Mouse (Mus musculus): ENCODE results near the gene Hdc. TPM values are rescaled to one million over a fixed set of nuclear protein-coding genes. Genes with fewer than 3 reads are reported as not detected.
"Not testable (repeated sequence)": the region's sequence is repeated elsewhere in the genome, so short reads cannot be mapped to it uniquely, and the experiment has no call there.

Gene Hdc
- polyA plus RNA-seq, 1 experiment from 2014 or later = 9.2 TPM

DNA sequence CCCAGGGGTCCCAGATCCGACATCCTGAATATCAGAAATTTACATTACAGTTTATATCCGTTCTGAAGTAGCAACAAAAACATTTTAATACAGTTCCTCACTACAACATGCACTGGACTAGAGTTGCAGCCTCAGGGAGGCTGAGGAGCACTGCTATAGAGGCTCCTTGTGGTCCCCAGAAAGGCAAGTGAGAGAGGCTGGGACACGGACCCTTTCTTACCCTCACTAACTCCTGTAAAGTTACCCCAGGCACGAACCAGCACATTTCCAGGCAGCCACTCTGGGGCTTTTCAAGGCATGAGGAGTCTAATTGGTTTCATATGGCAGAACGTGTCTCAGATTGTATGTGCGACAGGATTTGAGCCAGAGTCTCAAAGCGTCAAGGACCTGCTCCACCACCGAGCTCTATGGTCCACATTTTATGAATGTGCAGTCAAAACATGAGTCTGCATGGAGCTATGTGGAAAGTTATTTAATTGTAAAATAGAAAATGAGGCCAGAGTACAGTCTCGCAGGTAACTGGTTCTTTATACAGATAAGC lies 9.4 kb upstream of the Hdc start:
- Histone ChIP-seq H3K27me3 (no peaks in the 10 kb centered on the region), H3K9ac (no peak overlapping the region), H3K4me2 (no peak overlapping the region), H3K27ac (no peak overlapping the region), H3K4me3 (no peak overlapping the region), H3K9me3 (replicated peaks) (no peaks in the 10 kb centered on the region), H3K36me3 (peaks cover 13% of the 10 kb centered on the region; the same call in 1 of the 2 replicates), H3K4me1 (replicated peaks) (no peaks in the 10 kb centered on the region)
- 80% methylated on average over 9 of the region's 9 CpGs for WGBS
- ATAC-seq (replicated peaks; ENCODE audit: insufficient number of reproducible peaks, insufficient read depth, low FRiP score, low read depth) = no peak

DNA sequence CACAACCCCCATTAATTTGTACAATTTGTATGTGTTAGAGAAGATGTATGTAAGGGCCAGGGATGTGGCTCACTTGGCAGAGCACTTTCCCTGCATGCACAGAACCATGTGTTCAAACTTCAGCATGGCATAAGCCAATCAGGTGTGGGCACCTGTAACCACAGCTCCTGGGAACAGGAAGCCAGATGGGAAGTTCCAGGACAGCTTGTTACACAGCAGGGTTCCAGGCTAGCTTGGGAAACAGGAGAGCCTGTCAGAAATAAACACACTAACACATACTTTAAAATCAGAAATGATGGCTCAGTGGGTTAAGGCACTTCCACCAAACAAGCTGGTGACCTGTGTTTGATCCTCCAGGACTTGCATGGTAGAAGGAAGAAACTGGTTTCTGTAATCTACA lies 4.0 kb upstream of the Hdc start:
- no peak for ATAC-seq (replicated peaks; ENCODE audit: insufficient number of reproducible peaks, insufficient read depth, low FRiP score, low read depth)
- Histone ChIP-seq H3K9ac (no peak overlapping the region), H3K9me3 (replicated peaks) (no peaks in the 10 kb centered on the region), H3K4me3 (no peak overlapping the region), H3K4me1 (replicated peaks) (peaks cover 13% of the 10 kb centered on the region), H3K36me3 (no peaks in the 10 kb centered on the region), H3K4me2 (no peak overlapping the region), H3K27ac (no peak overlapping the region), H3K27me3 (no peaks in the 10 kb centered on the region)

DNA sequence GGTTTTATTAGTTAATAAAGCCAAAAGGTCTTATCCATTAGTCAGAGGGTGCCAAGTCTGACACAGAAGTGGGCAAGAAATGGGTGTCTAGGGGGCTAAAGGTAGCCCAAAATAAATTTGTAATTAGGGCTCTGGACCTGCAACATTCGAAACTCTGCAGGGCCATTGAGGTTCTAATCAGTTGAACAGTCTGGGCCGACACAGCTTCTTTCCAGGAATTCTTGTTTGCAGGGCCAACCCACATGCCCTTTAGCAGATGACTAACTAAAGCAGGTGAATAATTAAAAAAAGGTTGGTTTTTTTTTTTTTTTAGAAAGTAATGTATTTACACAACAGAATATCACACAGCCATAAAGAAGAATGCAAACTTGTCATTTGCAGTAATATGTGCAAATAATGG lies 3.4 kb upstream of the Hdc start:
- WGBS = 75% methylated on average over 2 of the region's 2 CpGs
- Histone ChIP-seq H3K27ac (no peak overlapping the region), H3K36me3 (no peaks in the 10 kb centered on the region), H3K27me3 (no peaks in the 10 kb centered on the region), H3K9ac (no peak overlapping the region), H3K9me3 (replicated peaks) (no peaks in the 10 kb centered on the region), H3K4me3 (no peak overlapping the region), H3K4me2 (no peak overlapping the region), H3K4me1 (replicated peaks) (peaks cover 13% of the 10 kb centered on the region)
- ATAC-seq (replicated peaks; ENCODE audit: insufficient number of reproducible peaks, insufficient read depth, low FRiP score, low read depth) = no peak

DNA sequence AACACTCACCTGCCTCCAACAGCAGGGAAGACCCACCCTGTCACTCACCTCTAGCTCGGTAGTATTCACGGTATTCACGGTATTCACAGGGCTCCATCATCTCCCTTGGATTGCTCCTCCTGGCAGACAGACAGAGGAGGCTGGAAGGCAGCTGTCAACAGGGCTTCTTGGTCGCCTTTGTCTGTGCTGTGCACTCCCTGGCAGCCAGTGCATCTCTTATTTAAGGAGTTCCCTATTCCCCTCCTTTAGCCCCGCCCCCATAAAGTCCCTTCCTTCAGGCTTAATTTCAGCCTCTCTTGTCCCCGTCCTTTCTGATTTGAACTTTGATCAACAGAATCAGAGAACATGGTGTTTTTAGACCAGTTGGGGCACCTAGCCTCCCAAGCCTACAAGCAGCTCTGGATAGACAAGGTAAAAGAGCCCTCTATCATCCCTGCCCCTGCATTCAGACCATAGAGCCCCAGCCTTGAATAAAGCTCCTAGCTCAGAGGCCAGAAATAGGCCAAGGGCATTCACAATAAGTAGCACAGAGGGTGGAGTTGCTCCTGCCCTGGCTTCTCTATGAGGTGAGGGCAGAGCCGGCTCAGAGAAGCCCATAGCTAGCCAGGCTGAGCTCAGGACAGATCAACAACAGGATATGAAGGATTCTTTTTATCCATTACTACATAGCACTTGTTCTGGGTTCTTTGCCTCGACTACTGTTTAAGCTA lies 474 bp downstream of the Hdc start:
- Histone ChIP-seq H3K4me1 (replicated peaks) (peaks cover 13% of the 10 kb centered on the region), H3K27ac (peak overlapping the region; percentile 44), H3K36me3 (no peaks in the 10 kb centered on the region), H3K9me3 (replicated peaks) (no peaks in the 10 kb centered on the region), H3K27me3 (no peaks in the 10 kb centered on the region), H3K9ac (no peak overlapping the region), H3K4me3 (no peak overlapping the region), H3K4me2 (peak overlapping the region; percentile 33)
- 15% methylated on average over 8 of the region's 8 CpGs for WGBS
- ATAC-seq (replicated peaks; ENCODE audit: insufficient number of reproducible peaks, insufficient read depth, low FRiP score, low read depth) = peak; percentile 39; the same call in 1 of the 2 replicates

DNA sequence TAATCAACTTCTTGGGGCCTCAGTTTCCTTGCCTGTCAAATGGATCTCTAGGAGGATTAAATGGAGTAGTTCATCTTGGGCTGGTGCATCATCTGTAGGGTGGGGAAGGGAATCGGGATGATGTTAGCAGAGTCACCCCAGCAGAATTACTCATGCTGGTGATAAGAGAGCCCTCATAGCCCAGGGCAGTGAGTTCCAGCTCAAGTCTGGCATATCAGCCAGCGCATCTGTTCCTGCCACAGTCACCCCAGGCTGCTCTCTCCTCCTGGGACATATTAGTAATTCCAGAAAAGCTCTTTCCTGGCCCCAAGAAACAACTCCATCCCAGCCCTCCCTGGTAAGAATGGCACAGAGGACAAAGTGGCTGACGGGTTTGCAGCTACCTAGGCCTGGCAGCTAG lies 3.7 kb downstream of the Hdc start:
- Histone ChIP-seq H3K27me3 (no peaks in the 10 kb centered on the region), H3K9ac (no peak overlapping the region), H3K36me3 (no peaks in the 10 kb centered on the region), H3K4me1 (replicated peaks) (peaks cover 13% of the 10 kb centered on the region), H3K4me3 (no peak overlapping the region), H3K27ac (no peak overlapping the region), H3K9me3 (replicated peaks) (no peaks in the 10 kb centered on the region), H3K4me2 (no peak overlapping the region)
- no peak for ATAC-seq (replicated peaks; ENCODE audit: insufficient number of reproducible peaks, insufficient read depth, low FRiP score, low read depth)
- WGBS = 81% methylated on average over 3 of the region's 3 CpGs

DNA sequence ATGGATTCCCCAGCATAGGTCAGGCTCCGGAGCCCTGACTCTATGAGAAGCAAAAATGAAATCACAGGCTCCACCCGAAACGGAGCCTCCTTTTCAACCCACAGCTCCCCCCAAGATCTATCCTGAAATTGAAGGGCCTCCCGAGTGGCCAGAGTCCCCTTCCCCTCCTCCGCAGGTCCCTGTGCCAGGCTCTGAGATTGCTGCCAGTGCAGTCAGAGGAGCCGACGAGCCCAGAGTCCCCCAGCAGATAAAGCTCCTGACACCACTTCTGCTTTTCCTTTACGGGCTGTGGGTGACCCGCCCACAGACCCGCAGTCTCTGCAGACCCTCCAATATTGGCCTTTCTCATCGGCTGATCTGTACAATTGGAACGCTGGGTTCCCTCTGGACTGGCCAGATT lies 9.5 kb downstream of the Hdc start:
- 42% methylated on average over 12 of the region's 12 CpGs for WGBS
- not testable (repeated sequence) for H3K27ac ChIP-seq; H3K4me3 ChIP-seq; H3K9ac ChIP-seq; H3K4me1 ChIP-seq (replicated peaks); H3K4me2 ChIP-seq; H3K9me3 ChIP-seq (replicated peaks); H3K36me3 ChIP-seq; H3K27me3 ChIP-seq; ATAC-seq (replicated peaks; ENCODE audit: insufficient number of reproducible peaks, insufficient read depth, low FRiP score, low read depth)

DNA sequence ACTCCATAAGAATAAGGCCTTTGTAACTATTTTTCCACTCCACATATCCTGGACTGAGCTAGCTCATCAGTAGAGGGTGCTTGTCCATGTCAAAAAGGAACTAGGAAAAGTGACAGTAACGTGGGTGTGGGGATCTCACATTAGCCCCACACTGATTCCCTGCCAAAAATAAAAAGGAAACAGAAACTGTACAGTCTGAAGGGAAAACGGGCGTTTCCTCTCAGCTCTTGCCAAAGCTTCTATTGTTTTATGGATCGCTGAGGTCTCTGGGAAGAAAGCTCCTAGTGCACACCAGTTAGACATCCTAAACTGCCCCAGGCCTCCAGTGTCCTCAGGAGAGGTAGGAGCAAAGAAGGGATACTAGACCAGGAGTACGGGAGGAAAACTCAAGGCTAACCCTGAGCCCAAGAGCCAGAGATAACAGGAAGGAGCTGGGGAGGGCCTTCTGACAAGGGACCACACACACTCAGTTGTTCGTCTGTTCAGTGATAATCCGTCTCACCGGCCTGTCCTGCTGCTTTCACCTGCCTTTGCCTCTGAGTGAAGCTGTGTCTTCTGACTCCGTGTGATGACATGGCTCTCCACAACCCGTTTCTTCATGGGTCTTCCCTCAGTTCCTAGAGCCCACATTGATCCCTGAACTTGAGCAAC lies 11.4 kb downstream of the Hdc start:
- Histone ChIP-seq H3K9ac (no peak overlapping the region), H3K27ac (peak overlapping the region; percentile 39)

DNA sequence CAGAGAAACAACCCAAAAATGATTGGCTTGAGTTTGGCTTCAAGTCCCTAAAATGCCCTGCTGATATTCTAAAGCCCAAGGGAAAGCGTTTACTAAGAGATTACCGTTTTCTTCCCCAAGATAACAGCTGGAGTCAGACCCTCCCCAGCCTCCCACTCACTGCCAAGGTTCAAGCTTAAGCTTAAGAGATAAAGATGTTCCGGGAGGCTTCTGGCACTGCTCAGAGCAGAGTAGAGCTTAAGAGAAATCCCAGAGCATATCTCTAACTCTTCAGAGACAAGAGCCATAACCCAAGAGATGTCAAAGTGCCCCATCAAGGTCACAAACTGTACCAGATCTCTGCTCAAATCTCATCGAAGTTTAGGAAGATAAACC lies 12.4 kb downstream of the Hdc start:
- Histone ChIP-seq H3K4me3 (no peak overlapping the region), H3K27me3 (no peaks in the 10 kb centered on the region), H3K9me3 (replicated peaks) (no peaks in the 10 kb centered on the region), H3K4me1 (replicated peaks) (peaks cover 8% of the 10 kb centered on the region; the same call in 1 of the 2 replicates), H3K27ac (no peak overlapping the region), H3K36me3 (no peaks in the 10 kb centered on the region), H3K4me2 (no peak overlapping the region), H3K9ac (no peak overlapping the region)
- no peak for ATAC-seq (replicated peaks; ENCODE audit: insufficient number of reproducible peaks, insufficient read depth, low FRiP score, low read depth)
- WGBS = 22% methylated on average over 4 of the region's 4 CpGs

More for the DNA sequence above, 11.4 kb downstream of the Hdc start:
- Histone ChIP-seq H3K4me2 (no peak overlapping the region), H3K4me3 (no peak overlapping the region), H3K36me3 (no peaks in the 10 kb centered on the region), H3K27me3 (no peaks in the 10 kb centered on the region), H3K4me1 (replicated peaks) (peaks cover 8% of the 10 kb centered on the region; the same call in 1 of the 2 replicates), H3K9me3 (replicated peaks) (no peaks in the 10 kb centered on the region)
- ATAC-seq (replicated peaks; ENCODE audit: insufficient number of reproducible peaks, insufficient read depth, low FRiP score, low read depth) = peak; percentile 39; the same call in 1 of the 2 replicates
- WGBS = 43% methylated on average over 10 of the region's 10 CpGs

DNA sequence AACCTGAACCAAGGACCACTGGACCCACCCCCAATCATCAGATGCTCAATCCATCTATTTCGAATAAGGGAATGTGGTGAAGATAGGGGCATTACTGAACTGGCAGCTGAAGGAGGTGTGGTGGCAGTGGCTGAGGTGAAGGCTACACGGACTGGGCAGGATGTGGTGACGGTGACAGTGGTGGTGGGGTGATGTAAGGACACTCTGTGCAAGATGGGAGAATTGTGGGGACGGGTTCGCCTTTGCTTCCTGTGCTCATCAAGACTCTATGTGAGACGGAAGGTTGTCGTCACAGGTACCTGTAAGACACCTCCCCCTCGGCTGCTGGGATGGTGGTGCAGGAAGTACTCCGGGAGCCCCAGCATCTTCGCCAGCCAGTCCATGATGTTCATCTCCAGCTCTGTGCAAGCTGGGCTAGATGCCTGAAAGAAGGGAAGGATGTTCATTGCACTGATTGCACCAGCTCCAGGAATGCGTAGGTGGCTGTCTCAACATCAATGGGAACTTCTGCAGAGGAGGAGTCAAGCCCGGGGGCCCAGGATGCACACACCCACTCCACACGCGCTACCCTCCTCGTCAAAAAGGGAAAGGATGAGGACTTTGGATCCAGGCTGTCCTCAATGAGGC lies 12.9 kb downstream of the Hdc start:
- no peaks in the 10 kb centered on the region for H3K27me3 ChIP-seq
- H3K4me1 ChIP-seq (replicated peaks) = peaks cover 8% of the 10 kb centered on the region; the same call in 1 of the 2 replicates
- no peak for ATAC-seq (replicated peaks; ENCODE audit: insufficient number of reproducible peaks, insufficient read depth, low FRiP score, low read depth)
- WGBS = 71% methylated on average over 15 of the region's 15 CpGs
- no peaks in the 10 kb centered on the region for H3K36me3 ChIP-seq
- no peaks in the 10 kb centered on the region for H3K9me3 ChIP-seq (replicated peaks)
- no peak overlapping the region for H3K4me3 ChIP-seq
- H3K4me2 ChIP-seq = no peak overlapping the region
- H3K27ac ChIP-seq = no peak overlapping the region
- no peak overlapping the region for H3K9ac ChIP-seq

DNA sequence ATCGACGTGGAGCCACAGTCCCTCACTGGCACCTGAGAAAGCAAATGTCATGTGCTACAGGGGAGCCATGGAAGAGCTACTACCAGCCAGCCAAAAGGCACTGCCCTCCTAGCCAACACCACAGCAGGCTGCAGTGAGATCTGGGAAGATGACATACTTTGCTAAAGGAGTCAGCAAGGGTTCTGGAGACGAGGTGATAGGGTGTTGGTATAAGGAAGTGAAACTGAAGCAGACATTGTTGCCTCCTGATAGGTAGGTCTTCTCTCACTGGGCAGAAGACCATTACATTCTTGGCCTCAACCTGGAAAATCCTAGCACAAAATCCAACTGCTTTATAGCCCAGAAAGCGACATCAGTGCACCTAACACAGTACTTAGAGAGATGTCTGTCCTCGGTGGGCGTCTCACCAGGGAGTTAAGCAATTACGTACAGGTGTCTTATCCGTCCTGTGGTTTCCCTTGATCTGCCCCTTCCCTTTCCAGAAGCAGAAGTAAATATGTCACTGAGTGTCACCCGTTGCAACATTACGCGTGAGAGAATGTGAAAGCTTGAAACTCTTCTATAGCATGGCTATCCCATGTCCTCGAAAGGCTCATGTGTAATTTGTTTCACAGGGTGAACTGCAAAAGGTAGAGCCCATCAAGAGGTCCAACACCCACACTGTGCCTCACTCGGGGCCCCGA lies 17.0 kb downstream of the Hdc start:
- no peaks in the 10 kb centered on the region for H3K36me3 ChIP-seq
- ATAC-seq (replicated peaks; ENCODE audit: insufficient number of reproducible peaks, insufficient read depth, low FRiP score, low read depth) = no peak
- WGBS = 77% methylated on average over 14 of the region's 14 CpGs
- H3K27me3 ChIP-seq = peaks cover 11% of the 10 kb centered on the region; the same call in 1 of the 2 replicates
- no peak overlapping the region for H3K4me2 ChIP-seq
- no peak overlapping the region for H3K9ac ChIP-seq
- no peaks in the 10 kb centered on the region for H3K9me3 ChIP-seq (replicated peaks)
- H3K4me1 ChIP-seq (replicated peaks) = peaks cover 3% of the 10 kb centered on the region
- no peak overlapping the region for H3K4me3 ChIP-seq
- H3K27ac ChIP-seq = no peak overlapping the region

DNA sequence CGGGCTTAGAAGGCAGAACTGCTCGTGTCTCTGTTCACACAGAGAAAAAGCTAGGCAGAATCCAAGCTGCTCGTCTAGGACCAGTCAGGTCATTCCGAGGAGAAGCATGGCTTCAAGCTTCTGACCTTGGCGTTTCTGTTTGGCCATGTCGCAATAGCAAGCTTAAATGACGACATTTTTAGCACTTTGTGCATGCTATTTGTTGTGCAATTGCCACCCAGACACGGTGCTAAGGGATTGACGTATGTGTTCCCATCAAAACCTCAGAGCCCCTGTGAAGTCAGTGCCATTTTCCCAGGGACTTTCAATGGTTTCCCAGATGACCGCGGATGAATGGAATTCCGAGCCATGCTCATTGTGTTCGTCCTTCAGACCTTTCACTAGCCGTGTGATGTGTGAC lies 18.6 kb downstream of the Hdc start:
- Histone ChIP-seq H3K27ac (no peak overlapping the region), H3K4me1 (replicated peaks) (peaks cover 3% of the 10 kb centered on the region; the same call in 1 of the 2 replicates), H3K36me3 (no peaks in the 10 kb centered on the region), H3K9ac (no peak overlapping the region), H3K9me3 (replicated peaks) (no peaks in the 10 kb centered on the region), H3K4me3 (no peak overlapping the region), H3K27me3 (peaks cover 11% of the 10 kb centered on the region; the same call in 1 of the 2 replicates), H3K4me2 (no peak overlapping the region)
- 77% methylated on average over 14 of the region's 14 CpGs for whole genome bisulfite sequencing
- ATAC-seq (replicated peaks; ENCODE audit: insufficient number of reproducible peaks, insufficient read depth, low FRiP score, low read depth) = no peak

Measured in heart, embryonic 15.5 days (tissue).